8 mouse cellular contexts compared by ENCODE assay signal in genomic region chr2:25621229-25622200, GRCm38 (mm10). TPM values are rescaled to one million over a fixed set of nuclear protein-coding genes. Genes with fewer than 3 reads are reported as not detected.
DNase-seq lines count a peak whose midpoint lies in the region; ATAC-seq lines count a peak whose summit lies in the region.

TSS of gene Tmem141 (minus strand) at chr2:25622005.

- 6% methylated on average over 34 of the region's 34 CpGs for WGBS in intestine, embryonic 14.5 days

- no peaks in the 10 kb centered on the region for H3K9me3 ChIP-seq in intestine, embryonic 14.5 days (ENCODE audit: control insufficient read depth, low read length)

- H3K9ac ChIP-seq in intestine, embryonic 14.5 days (ENCODE audit: low read length) = peak within 1 kb of the TSS; percentile 49

- 0 out of 2 replicates have a peak, but pooled peaks cover 8% of the 10 kb centered on the region for H3K4me1 ChIP-seq in intestine, embryonic 14.5 days (replicated peaks; ENCODE audit: control insufficient read depth, insufficient read depth, low read length)

- DNase-seq in adrenal gland, adult (ENCODE audit: inconsistent age in 2 of 2, low spot score in 1 of 2) = peak; percentile 95 to 97
- DNase-seq in embryo, embryonic 10.5 days (ENCODE audit: low spot score) = peak; percentile 91
- DNase-seq in gastrocnemius, postnatal 14 days = peak; percentile 89
- DNase-seq in intestine, embryonic 14.5 days (ENCODE audit: low spot score) = peak; percentile 88
- peak; percentile 85 to 89 for DNase-seq in left cerebral cortex, postnatal 14 days (ENCODE audit: low spot score in 2 of 2)
- DNase-seq in mesoderm, embryonic 11.5 days (ENCODE audit: low read depth, low spot score) = peak; percentile 88
- DNase-seq in right cerebral cortex, postnatal 36 days (ENCODE audit: low spot score in 2 of 2) = peak; percentile 86 to 90
- DNase-seq in yolk sac, embryonic 10.5 days (ENCODE audit: low spot score) = peak; percentile 69

- intact Hi-C loops in gastrocnemius, postnatal 14 days (cut with DNase I; ENCODE audit: low total_unique reads) = no loop called here
- intact Hi-C loops in left cerebral cortex, postnatal 14 days (cut with DNase I) = no loop called here

- peak within 1 kb of the TSS; percentile 50 for H3K4me3 ChIP-seq in intestine, embryonic 14.5 days (ENCODE audit: low read depth, low read length)

- H3K27ac ChIP-seq in intestine, embryonic 14.5 days (ENCODE audit: low read depth) = peak within 1 kb of the TSS; percentile 47; the same call in 1 of the 2 replicates

- H3K36me3 ChIP-seq in intestine, embryonic 14.5 days (ENCODE audit: control insufficient read depth, insufficient read depth, low read length) = no peaks in the 10 kb centered on the region

- peaks cover 19% of the 10 kb centered on the region for H3K27me3 ChIP-seq in intestine, embryonic 14.5 days (replicated peaks; ENCODE audit: control insufficient read depth, insufficient read depth, low read length)

- peak within 1 kb of the TSS; percentile 87 for H3K4me2 ChIP-seq in intestine, embryonic 14.5 days (ENCODE audit: low read length)

- peak; percentile 94 for ATAC-seq in intestine, embryonic 14.5 days (replicated peaks; ENCODE audit: low FRiP score, low TSS enrichment, low read depth)

RNA-seq across cellular contexts. Expression of gene Tmem141, which starts in this region (rescaled TPM):
- 10 to 100 TPM; 12.1 to 14.3 TPM for total RNA-seq in gastrocnemius, postnatal 14 days (2021)
- 25.7 and 26.7 TPM in 2 replicates for polyA plus RNA-seq in intestine, embryonic 14.5 days (2014; fragmentation: Nextera tagmentation; extraction: Ambion mirVana)
- total RNA-seq in left cerebral cortex, postnatal 14 days (2021) = 10 to 100 TPM; 27.2 to 27.7 TPM

Comparison
In these comparisons a context has a peak if more than half of its experiments do, and no peak if none do; other contexts are left out.
1. Peak in every context shown above with its lines: DNase-seq, ATAC-seq, H3K4me3 ChIP-seq and H3K27ac ChIP-seq.